Mouse (Mus musculus): ENCODE results near the gene Nkx2-1. TPM values are rescaled to one million over a fixed set of nuclear protein-coding genes. Genes with fewer than 3 reads are reported as not detected.

Gene Nkx2-1
- not detected for polyA plus RNA-seq (2017; shearing (Covaris generic))

GRCm38 (mm10) chr12:56536884-56537265, at the start of gene Nkx2-1:
TSS of gene Nkx2-1 (minus strand) at chr12:56536908.

Other genes with a start within 250 kb of the Nkx2-1 start
- 34.3 TPM for gene Mbip, start 191.0 kb downstream of the Nkx2-1 start, polyA plus RNA-seq (2017; shearing (Covaris generic))
- gene Nkx2-9, start 76.4 kb upstream of the Nkx2-1 start, polyA plus RNA-seq (2017; shearing (Covaris generic)): not detected
- gene Pax9, start 154.9 kb upstream of the Nkx2-1 start, polyA plus RNA-seq (2017; shearing (Covaris generic)): not detected

Measured in CD4-positive, CD25-positive, alpha-beta regulatory T cell (primary cell).